In the genomic region with DNA sequence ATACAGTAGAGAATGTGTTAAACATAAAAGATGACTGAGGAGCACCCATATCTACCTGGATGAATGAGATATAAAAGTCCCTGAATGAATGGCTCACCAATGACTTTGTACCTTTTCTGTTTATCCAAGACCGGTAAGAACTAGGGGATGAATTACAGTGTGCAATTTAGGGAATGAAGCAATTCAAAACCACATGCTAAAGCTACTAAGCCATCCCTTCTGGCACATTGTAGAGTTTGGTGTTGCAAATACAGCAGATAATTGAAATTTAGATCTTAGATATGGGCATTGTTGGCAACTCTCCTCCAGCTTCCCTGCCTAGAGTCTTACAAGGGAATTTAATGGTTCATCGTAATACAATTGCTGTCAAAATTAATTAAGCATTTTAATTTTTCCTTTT, we compare ENCODE assay signal across 11 mouse cellular contexts.
"Had no signal": no experiment of that assay in that cellular context is flagged by ENCODE, and none has a peak within 500 bp of the region (broad histone marks: within the 10 kb centered on the region; RNA-seq: fewer than 3 reads in every experiment).

No protein-coding gene starts in this region.

- DNase-seq: lung, adult 18-20 months; lung, embryonic 14.5 days; lung, postnatal 10 days; lung, postnatal 4 days; right cerebral cortex, adult 18-20 months; right cerebral cortex, postnatal 25 days; right cerebral cortex, postnatal 4 days; spleen, adult 18-20 months; thymus, adult 18-20 months; thymus, postnatal 14 days; thymus, postnatal 36 days had no signal
